Mouse (Mus musculus) right cerebral cortex, postnatal 10 days (tissue): ENCODE data around the gene Tbc1d22a.
"Not testable (repeated sequence)": the region's sequence is repeated elsewhere in the genome, so short reads cannot be mapped to it uniquely, and the experiment has no call there.

Source experiments
- DNase-seq, 2 experiments: peaks; one replicate each; pipeline ENCODE4 v3.0.0; 2021; ENCODE audit warnings: low spot score in 2 of 2

The Tbc1d22a gene

DNA sequence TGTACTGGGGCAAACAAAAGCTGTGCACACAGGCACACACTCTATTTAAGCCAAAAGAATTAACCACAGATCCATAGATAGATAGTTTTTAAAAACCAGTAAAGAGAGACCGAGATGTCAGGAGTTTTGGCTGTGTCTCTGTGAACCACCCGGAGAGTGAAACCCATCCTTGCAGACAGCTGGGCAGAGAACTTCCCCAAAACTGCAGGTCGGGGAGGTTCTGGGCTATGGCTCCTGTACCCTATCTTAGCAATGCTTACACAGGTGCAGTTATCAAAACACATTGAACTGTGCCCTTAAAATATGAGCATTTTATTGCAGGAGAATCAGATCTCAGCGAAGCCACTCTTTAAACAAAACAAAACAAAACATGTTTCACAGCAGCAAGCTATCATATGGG lies 33.8 kb upstream of the Tbc1d22a start:
- no peak for DNase-seq

DNA sequence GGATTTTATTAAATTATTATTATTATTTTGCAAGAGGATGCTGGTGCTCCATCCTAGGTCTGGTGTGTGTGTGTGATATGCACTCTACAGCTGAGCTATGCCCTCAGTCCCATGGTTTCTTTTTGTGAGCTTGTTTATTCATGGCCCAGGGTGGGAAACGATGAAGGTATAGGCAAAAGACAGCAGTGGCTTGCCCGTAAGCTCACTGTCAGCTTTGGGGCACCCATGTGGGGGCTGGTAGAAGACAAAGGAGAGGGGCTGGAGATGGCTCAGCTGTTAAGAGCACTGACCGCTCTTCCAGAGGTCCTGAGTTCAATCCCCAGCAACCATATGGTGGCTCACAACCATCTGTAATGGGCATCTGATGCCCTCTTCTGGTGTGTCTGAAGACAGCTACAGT lies 32.9 kb upstream of the Tbc1d22a start:
- not testable (repeated sequence) for DNase-seq

DNA sequence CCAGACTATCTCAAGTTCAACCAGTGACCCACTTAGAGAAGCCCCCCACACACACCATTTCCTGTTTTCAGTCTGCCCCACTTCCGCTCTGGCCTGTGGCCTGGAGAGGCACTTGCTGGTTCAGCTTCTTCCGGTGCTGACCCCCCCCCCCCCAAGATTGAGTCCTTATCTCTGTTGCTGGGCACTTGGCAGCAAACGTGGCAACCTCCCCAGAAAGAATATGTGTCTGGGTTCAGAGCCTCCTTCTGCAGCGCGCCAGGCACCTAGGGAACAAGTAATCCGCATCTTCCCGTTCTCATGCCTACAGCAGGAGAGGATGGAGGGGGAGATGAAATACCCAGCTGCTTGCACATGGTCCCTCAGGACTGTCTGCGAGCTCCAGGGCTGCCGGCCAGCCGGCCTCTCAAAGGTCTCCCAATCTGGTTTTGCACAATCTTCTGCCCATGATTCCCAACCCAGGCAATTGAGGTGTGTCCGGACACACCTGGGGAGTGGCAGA lies 32.3 kb upstream of the Tbc1d22a start:
- peak in 1 of 2 experiments; percentile 56 for DNase-seq

DNA sequence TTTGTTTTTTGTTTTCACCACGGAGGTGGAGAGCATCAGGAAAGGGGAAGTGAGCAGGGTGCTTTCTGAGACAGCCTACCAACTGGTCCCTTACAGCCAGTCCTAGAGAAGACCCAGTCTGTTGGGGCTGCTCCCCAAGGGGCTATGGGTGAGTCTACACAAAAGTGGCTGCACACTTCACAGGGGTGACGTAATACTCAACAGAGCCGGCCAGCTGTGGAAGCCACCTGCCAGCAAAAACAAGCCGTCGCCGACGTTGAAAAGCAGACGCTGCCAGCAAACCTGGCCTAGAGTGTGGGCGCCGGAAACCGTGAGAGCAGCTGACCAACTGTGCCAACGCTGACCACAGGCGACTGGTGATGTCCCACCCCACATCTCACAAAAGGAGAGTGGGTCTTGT lies 31.6 kb upstream of the Tbc1d22a start:
- peak; percentile 59 to 78 for DNase-seq

DNA sequence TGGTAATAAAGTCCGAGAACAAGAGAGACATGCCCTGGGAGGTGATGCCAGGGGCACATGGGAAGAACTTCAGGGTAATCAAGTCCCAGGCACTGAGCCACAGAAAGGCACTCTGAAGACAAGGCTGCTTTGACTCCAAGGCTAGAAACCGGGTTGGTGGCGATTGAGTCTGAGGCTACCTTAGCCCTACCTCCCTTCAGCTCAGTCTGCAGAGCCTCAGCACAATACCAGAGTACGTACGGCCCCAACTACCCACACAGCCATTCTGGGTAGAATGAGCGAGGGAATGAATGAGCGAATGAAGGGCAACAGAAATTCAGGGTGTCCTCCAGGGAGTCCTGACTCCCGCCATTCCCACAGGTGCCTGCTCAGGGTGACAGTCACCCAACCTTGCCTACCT lies 30.8 kb upstream of the Tbc1d22a start:
- no peak for DNase-seq

DNA sequence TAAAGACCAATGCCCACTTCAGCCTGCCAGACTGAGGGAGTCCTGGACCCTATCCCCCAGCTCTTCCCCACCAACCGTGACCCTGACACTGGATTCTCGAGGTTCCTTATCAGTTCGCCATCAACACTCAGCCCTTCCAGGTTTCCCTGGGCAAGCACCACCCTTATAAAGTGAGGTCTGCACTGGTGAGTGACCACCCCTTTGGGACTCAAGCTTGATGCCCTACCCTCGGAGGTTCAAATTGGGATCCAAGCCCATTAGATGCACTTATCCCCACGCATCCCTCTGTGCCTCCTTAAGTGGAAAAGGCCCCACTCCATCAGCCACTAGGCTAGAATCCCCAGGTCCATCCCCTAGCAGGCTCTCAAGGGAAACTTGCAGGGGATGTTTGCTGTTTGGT lies 30.2 kb upstream of the Tbc1d22a start:
- DNase-seq: no peak

DNA sequence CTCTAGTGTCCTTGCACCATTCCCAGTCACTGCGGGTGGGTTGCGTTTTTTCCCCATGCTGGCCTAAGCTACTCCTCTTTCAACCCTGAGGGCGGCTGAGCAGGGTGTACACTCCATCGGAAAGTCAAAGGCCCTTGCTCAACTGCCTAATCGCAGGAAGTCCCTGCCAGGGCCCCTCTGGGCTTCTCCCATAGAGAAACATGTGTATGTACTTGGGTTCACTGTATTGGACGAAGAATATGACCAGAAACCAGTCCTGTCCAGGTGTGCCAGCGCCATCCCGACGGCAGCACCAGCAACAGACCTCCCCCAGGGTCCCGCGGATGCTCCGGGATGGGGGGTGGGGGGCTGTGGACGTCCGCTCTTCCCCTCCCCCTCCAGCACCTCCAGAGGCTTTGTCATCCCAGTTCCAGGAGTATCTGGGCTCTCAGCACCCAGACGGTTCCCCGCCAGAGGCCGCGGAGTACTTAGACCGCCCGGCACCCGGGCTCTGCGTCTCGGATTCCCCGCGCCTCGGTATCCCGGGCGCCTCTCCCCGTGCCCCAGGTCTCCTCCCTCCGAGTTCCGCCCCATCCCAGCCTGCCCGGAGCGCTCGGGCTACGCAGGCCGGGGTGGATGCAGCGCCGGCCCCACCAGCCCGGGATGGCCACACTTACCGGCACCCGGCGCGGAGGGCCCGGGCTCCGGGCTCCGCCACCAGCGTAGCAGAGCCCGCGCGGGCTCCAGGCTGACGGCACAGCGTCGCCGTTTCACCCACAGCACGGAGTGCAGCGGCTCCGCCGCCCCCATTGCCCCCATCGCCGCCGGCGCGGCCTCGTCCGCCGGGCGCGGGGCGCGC lies 29.2 kb upstream of the Tbc1d22a start:
- DNase-seq: peak in 1 of 2 experiments; percentile 67

DNA sequence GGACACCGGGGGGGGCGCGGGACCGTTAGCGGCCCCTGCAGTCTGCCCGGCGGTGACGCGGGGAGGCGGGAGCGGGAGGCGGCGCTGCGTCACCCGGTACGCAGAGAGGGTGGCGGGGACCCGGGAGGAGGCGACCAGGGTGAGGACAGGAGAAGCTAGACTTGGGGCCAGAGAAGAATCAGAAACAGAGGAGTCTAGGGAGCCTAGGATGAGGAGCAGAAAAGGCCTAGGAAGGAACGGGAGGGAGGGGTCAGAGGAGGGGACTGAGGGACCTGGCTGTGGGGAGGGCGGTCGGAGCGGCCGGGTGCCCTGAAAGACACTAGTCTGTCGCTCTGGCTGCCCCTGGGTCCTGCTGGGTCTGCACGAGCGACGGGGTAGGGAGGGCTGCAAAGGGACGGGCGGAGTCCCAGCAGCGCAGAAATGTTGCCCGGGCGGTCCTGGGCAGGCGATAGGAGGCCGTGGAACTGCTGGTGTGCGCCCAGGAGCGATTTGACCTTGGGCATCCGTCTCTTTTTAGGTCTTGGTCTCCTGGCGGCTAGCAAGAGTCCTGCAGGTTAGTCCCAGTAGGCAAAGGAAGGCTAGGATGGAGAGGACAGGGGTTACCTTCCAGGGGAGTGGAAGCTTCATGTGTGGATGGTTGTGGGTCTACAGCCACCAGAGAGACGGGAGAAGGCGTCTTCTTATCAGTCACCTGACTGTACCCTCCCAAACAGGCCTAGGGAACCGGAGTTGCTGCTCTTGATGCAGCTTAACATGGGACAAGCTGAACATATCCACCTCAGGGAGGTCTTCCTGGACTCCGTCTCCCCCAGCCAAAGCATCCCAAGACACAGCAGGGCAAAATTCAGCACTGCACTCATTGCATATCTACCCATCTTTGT lies 28.3 kb upstream of the Tbc1d22a start, which contains the start of gene Cerk:
TSS of gene Cerk (minus strand) at position 453 of the 881 bp plus-strand sequence.
- DNase-seq: peak; percentile 85 to 88

DNA sequence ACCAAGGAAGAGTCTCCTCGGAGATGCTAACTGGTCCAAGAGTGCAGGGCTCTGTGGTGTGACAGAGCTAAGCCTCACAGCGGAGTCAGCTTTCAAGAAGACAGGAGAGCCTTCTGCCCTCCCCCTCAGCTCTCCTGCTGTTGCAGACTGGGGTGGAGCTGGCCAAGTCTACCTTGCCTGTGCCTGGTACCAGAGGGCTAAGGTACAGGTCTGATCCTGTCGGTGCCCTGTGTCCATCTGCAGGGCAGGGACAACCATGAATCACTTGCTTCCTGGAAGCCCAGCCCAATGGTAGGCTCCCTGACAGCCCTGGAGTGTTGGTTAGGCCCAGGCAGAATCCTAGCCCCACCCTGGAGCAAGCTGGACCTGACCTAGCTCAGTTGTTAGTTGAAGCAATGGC lies 27.6 kb upstream of the Tbc1d22a start:
- DNase-seq: no peak

DNA sequence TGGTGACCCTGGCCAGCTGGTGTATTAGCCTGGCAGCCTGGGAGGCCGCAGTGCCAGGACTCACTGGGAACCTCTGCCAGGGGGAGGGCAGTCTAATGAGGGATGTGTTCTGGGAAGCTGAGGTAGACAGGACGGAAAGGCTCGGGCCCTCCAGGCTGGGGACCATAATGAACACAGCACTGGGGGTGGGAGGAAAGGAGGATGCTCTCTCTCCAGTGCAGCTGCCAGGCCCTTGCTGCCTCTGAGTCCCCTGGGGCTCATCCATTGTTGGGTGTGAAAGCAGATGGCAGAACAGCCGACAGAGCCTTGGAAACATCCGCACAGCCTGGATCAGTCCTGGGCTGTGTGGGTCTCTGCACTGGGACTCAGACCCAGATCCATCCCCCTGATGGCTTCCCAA lies 26.1 kb upstream of the Tbc1d22a start:
- DNase-seq: peak in 1 of 2 experiments; percentile 50

DNA sequence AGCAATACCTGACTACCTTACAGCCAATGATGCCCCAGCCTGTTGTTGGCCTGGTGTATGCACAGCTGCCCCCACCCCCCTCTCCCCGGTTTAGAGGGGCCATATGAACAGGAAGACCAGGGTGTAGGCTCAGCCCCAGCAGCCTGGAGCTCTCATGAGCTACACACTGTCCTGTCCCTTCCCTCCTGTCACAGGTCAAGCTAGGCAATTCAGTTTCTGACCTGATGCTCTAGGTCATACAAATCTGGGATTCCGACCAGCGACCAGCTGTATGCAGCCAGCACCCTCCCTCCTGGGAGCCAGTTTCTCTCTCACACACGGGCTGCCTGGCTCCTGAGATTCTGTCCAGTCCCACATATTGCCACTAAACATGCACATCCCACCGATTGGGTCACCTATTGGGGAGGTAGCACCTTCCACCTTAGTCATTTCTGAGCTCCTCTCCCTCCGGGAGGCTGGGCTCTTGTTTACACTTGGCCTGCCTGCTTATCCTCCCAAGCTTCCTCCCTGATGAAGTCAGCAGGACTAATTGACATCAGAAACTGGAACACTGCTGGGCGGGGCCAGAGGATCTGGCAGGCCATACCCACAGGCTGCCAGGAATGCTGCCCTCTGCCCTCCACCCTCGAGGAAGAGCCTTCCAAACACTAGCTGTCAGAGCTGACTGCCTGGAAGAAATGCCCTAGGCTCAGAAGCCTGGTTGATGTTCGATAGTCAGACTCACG lies 25.4 kb upstream of the Tbc1d22a start:
- DNase-seq: no peak

DNA sequence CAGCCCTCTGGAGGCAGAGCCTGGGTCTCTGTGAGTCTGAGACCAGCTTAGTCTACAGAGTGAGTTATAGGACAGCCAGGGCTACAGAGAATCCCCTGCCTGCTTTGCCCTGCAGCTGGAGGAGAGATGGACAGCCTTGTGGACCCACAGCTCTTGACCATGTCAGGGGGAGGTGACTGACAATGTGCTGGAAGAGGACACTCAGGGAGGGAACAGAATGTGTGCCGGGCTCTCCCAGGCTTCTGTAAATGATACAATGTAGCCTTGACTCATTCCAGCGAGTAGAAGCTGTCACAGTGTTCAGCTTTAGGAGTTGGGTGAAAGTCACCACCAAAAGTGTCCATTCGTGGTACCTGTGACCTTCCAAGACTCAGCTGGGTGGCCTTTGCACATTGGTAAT lies 23.9 kb upstream of the Tbc1d22a start:
- DNase-seq: no peak

DNA sequence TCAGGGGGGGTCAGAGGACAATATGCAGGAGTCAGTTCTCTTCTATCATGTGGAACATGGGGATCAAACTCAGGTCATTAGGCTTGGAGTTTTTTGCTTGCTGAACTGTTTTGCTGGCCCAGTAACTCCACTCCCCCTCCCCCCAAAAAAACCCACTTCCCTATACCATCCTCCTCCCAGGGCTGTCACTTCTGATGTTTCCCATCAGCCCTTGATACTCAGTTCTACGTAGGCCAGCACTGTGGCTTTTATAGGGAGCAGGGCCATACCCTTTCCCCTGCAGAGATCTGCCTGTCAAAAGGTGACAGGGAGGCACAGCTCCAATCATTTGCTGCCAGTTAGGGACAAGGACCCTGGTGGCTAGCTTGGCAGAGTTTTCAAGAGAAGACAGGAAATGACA lies 22.8 kb upstream of the Tbc1d22a start:
- no peak for DNase-seq

DNA sequence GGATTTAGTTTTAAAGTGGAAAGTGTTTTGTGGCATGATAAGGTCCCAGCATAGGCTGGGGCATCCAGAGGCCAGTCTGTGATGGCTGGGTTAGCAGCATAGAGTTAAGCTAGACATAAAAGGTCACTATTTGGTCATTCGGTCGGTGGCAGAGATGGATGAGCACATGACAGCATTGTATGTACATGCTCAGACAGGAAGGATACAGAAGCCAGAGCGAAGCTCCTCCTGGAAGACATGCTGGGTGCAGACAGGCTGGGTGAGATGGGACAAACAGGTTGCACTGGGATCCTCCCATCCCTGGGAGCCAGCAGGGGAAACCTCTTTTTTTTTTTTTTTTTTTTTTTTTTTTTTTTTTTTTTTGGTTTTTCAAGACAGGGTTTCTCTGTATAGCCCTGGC lies 22.3 kb upstream of the Tbc1d22a start:
- DNase-seq: no peak

DNA sequence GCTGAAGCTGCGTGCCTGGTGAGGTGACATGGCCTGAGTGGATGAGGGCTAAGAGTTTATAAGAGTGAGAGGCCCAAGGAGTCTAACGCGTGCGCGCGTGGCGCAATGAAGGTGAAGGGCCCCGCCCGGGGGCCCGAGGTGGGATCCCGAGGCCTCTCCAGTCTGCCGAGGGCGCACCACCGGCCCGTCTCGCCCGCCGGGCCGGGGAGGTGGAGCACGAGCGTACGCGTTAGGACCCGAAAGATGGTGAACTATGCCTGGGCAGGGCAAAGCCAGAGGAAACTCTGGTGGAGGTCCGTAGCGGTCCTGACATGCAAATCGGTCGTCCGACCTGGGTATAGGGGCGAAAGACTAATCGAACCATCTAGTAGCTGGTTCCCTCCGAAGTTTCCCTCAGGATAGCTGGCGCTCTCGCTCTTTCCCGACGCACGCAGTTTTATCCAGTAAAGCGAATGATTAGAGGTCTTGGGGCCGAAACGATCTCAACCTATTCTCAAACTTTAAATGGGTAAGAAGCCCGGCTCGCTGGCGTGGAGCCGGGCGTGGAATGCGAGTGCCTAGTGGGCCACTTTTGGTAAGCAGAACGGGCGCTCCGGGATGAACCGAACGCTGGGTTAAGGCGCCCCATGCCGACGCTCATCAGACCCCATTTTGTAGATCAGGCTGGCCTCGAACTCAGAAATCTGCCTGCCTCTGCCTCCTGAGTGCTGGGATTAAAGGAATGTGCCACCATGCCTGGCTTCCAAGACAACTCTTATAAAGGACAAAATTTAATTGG lies 19.4 kb upstream of the Tbc1d22a start:
- not testable (repeated sequence) for DNase-seq

DNA sequence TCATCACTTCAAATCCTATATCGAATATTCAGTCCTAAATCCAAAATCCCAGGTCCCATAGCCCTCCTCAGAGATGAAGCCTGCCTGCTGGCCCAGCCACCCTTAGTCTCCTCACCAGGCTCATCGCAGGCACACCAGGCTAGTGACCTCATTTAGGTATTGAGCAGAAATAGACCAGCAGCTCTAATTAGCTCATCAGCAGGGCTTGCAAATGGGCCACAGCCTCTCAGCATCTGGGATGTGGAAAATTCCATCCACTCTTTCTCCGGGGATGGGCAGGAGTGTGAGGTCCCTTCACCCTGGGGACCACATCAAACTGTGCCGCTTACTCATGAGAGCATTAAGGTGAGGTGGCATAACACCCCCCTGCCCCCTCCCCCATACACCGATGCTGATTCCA lies 15.2 kb upstream of the Tbc1d22a start:
- no peak for DNase-seq

DNA sequence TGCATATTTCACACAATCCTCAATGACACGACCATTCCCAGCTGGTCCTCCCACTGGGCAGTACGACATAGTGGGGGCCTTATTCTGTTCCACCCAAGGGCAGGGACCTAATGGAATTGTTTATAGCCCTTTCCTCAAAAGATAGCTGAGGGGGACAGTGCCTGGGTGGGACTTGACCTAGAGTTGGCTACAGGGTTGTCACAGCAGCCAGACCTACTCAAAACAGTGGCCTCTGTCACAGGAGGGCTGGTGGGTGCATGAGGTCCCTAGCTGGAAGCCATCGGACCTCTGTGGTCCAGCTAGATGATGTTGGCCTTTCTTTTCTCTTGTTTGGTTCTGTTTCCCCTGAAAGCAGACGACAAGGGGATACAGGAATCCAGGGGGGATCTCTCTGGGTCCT lies 14.8 kb upstream of the Tbc1d22a start:
- DNase-seq: no peak

DNA sequence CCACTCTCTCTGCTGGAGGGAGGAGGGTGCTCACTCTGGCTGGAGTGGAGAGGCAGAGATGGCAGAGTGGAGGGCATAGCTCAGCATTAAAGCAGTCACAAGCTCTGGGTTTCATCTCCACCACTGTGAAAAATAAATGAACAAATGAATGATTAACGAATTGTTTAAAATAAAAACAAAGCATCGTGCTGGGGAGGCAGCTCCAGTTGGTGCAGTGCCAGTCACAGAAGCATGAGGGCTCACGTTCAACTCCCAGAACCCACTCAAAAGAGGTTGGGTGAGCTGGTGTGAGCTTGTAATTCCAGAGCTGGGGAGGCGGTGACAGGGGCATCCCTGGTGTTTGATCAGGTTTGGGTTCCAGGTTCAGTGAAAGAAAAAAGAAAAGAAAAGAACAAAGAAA lies 14.1 kb upstream of the Tbc1d22a start:
- DNase-seq: no peak

DNA sequence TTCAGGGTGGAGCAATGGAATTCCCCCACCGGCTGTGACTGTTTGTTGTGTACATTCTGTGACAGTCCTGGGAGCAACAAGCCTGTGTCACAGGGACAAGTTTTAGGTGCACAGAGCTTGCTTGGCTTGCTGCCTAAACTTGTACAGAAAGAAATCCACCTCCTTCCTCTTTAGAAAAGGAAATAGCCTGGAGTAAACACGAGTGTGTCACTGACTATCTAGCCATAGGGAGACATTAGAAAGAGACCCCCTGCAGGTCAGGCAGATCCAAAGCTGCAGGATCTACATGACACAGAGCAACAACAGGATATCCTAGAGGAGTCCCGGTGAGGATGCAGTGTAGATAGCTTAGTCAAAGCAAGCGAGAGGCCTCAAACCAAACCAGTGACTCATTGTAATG lies 13.2 kb upstream of the Tbc1d22a start:
- no peak for DNase-seq

DNA sequence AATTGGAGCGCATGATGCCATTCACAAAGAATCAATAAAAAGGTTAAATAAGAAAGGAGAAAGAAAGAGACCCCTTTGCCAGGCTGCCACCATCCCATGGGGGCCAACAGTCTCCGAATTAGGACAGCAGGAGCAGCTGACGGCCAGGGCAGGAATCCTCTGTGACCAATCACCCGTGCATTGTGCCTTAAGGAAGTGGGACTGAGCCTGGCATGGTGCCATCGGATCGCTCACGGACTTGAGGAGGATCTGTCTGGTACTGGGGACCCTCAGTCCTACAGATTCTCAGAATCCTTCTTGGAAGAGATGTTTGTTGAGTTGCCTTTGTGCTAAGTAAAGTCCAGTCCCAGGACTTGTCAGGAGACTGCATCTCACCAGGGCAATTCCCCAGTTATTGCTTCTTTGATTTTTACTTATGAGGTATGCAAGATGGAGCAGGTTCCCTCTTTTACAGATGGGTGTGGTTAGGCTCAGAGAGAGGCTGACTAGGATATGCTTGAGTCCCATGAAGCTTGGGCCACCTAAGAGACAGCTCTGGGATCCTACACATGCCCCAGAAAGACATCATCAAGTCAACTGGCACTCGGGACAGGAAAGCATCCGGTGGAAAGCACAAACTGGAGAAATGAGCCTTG lies 12.4 kb upstream of the Tbc1d22a start:
- DNase-seq: peak; percentile 57 to 64

DNA sequence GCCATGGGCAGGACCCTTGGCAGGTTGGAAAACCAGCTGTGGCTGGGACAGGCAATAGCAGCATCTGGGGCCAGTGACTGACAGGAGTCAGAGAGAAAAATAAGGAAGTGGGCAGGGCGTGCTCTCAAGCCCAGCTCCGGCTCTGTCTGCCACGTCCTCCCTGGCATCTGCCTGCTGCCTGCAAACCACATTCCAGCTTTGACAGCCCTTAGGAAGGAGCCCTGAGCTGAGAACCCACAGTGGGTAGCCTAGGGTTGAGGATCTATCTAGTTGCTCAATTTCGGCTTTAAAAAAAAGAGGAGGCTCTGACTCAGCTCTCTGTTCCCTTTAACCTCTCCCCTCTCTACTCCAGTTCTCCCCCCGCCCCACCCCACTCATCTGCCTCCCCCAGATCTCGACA lies 11.6 kb upstream of the Tbc1d22a start:
- peak in 1 of 2 experiments; percentile 30 for DNase-seq
